In the genomic region with DNA sequence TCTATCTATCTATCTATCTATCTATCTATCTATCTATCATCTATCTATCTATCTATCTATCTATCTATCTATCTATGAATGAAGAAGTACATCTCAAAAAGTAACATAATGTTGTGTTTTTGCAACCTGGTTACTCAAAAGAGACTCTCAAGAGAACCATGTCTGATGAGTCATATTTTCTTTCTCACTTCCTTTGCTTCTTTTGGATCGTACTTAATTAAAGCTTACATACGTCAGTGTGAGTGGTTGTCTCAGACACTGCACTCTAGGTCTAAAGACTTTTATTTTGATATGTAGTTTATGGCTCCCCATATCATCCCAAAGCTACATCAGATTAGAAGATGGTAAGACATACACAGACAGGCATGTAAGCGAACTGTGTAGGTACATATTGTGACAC, we compare ENCODE assay signal across 36 mouse cellular contexts. TPM values are rescaled to one million over a fixed set of nuclear protein-coding genes. Genes with fewer than 3 reads are reported as not detected.
"Had no signal": no experiment of that assay in that cellular context is flagged by ENCODE, and none has a peak within 500 bp of the region (broad histone marks: within the 10 kb centered on the region; RNA-seq: fewer than 3 reads in every experiment).

No protein-coding gene starts in this region.

- H3K9ac ChIP-seq: heart, embryonic 13.5 days; heart, embryonic 15.5 days; hindbrain, embryonic 13.5 days; hindbrain, embryonic 15.5 days; intestine, embryonic 15.5 days; limb, embryonic 12.5 days had no signal

- H3K9me3 ChIP-seq: heart, embryonic 13.5 days; heart, embryonic 15.5 days; hindbrain, embryonic 13.5 days; hindbrain, embryonic 15.5 days; intestine, embryonic 15.5 days; limb, embryonic 10.5 days; limb, embryonic 12.5 days had no signal

- DNase-seq: gastrocnemius, postnatal 14 days; gastrocnemius, postnatal 36 days; heart, adult 2 months; heart, postnatal 14 days; heart, postnatal 36 days; kidney, adult 18-20 months; kidney, adult 8-10 months; kidney, postnatal 10 days; kidney, postnatal 25 days; kidney, postnatal 4 days; liver had no signal

- H3K4me3 ChIP-seq: heart, adult 2 months; heart, embryonic 13.5 days; heart, embryonic 15.5 days; hindbrain, embryonic 13.5 days; hindbrain, embryonic 15.5 days; intestine, embryonic 15.5 days; layer of hippocampus, adult 2 months; left cerebral cortex, adult 2 months; limb, embryonic 10.5 days; limb, embryonic 12.5 days had no signal

- ATAC-seq: hindbrain, postnatal 0 days; inflammation-experienced regulatory T-cells, adult 6 months; intestine, embryonic 15.5 days; intestine, postnatal 0 days had no signal

- H3K36me3 ChIP-seq: heart, embryonic 13.5 days; heart, embryonic 15.5 days; hindbrain, embryonic 13.5 days; hindbrain, embryonic 15.5 days; intestine, embryonic 15.5 days; limb, embryonic 10.5 days; limb, embryonic 12.5 days had no signal

- H3K4me1 ChIP-seq: hindbrain, embryonic 13.5 days; hindbrain, embryonic 15.5 days; intestine, embryonic 15.5 days; limb, embryonic 10.5 days; limb, embryonic 12.5 days had no signal

- H3K27me3 ChIP-seq: heart, embryonic 13.5 days; heart, embryonic 15.5 days; hindbrain, embryonic 13.5 days; hindbrain, embryonic 15.5 days; intestine, embryonic 15.5 days; limb, embryonic 12.5 days had no signal

- H3K4me2 ChIP-seq: heart, embryonic 11.5 days; heart, embryonic 13.5 days; heart, embryonic 15.5 days; hindbrain, embryonic 13.5 days; hindbrain, embryonic 15.5 days; intestine, embryonic 15.5 days; limb, embryonic 12.5 days; liver, embryonic 11.5 days had no signal

- H3K27ac ChIP-seq: heart, adult 2 months; heart, embryonic 13.5 days; heart, embryonic 15.5 days; hindbrain, embryonic 13.5 days; hindbrain, embryonic 15.5 days; hindbrain, postnatal 0 days; intestine, embryonic 15.5 days; layer of hippocampus, adult 2 months; left cerebral cortex, adult 2 months; limb, embryonic 10.5 days; limb, embryonic 12.5 days had no signal

RNA-seq across cellular contexts. Expression of gene Tpte, which starts 10.1 kb away (rescaled TPM):
- total RNA-seq: gastrocnemius, adult 18-20 months; gastrocnemius, adult 8-10 months; gastrocnemius, postnatal 14 days; gastrocnemius, postnatal 36 days; heart, adult 2 months; heart, postnatal 14 days; heart, postnatal 36 days; hematopoietic stem cell, adult 5-6 weeks; hindbrain, postnatal 0 days; layer of hippocampus, adult 2 months; layer of hippocampus, postnatal 10 days; layer of hippocampus, postnatal 25 days; left cerebral cortex, adult 2 months; left cerebral cortex, postnatal 14 days; left cerebral cortex, postnatal 36 days had no signal
- polyA plus RNA-seq: gonadal fat pad, adult 2 months; heart, adult 2 months; heart, embryonic 11.5 days; heart, embryonic 13.5 days; heart, embryonic 15.5 days; heart, postnatal 0 days; hindbrain, embryonic 11.5 days; hindbrain, embryonic 13.5 days; hindbrain, embryonic 15.5 days; hindbrain, postnatal 0 days; inflammation-experienced regulatory T-cells, adult 6 months; intestine, embryonic 15.5 days; kidney, embryonic 14.5 days; limb, embryonic 10.5 days; limb, embryonic 12.5 days; liver, embryonic 11.5 days had no signal
